Mouse (Mus musculus) heart, postnatal 0 days (tissue): ENCODE data around the gene Sdk2.

Experiments used
- CTCF ChIP-seq: IDR thresholded peaks from 2 replicates; pipeline ENCODE4 v1.5.1; 2016; ENCODE audit warnings: antibody characterized with exemption, control low read depth, low read depth
- EP300 ChIP-seq: IDR thresholded peaks from 2 replicates; pipeline ENCODE4 v1.6.1; 2016; ENCODE audit warnings: antibody characterized with exemption, low read depth

DNA sequence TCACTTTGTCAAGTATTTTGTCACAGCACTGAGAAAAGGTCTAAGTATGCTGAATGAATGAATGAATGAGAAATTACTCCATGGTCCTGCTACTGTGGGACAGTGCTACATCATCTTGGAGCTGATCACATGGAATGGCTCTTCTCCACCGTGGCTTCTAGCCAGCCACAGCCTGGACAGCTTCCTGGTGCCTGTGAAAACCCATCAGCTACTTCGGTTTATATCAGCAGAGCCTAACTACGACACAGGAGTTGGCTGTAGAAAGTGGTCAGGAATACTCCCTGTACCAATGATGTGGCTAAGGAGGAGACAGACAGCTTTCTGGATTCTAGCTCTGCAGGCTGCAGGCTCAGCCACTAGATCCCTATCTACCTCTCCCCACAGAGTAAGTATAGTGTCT lies 63.7 kb downstream of the Sdk2 start:
- no peak for TF ChIP-seq EP300
- TF ChIP-seq CTCF: no peak
